Mouse (Mus musculus): Measurements from ENCODE around the gene Phf24. TPM values are rescaled to one million over a fixed set of nuclear protein-coding genes. Genes with fewer than 3 reads are reported as not detected.

Gene Phf24
- polyA plus RNA-seq, 1 experiment from 2014 or later, result 0.50 TPM

DNA sequence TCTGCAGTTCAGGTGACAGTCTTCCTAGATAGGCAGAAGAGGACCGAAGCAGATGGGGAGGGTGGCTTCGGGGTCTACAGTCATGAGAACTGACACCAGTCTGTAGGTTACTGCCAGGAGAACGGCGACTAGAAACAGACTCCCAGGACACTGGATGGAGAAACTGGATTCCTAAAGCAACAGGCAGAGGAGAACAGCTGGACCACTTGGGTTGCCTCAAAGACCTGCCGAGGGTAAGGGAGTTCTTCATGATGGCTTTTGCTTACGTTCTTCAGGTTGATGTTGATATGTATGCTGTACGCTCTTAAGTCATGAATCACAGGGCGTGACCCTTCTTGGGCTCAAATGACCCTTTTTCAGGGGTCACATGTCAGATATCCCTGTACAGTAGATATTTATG, 6.0 kb downstream of the Phf24 start:
- H3K27me3 ChIP-seq (ENCODE audit: control insufficient read depth, insufficient read depth, low read depth, low read length), result peaks cover 16% of the 10 kb centered on the region
- WGBS, result 81% methylated on average over 8 of the region's 8 CpGs
- no peak for ATAC-seq (ENCODE audit: low read depth)

DNA sequence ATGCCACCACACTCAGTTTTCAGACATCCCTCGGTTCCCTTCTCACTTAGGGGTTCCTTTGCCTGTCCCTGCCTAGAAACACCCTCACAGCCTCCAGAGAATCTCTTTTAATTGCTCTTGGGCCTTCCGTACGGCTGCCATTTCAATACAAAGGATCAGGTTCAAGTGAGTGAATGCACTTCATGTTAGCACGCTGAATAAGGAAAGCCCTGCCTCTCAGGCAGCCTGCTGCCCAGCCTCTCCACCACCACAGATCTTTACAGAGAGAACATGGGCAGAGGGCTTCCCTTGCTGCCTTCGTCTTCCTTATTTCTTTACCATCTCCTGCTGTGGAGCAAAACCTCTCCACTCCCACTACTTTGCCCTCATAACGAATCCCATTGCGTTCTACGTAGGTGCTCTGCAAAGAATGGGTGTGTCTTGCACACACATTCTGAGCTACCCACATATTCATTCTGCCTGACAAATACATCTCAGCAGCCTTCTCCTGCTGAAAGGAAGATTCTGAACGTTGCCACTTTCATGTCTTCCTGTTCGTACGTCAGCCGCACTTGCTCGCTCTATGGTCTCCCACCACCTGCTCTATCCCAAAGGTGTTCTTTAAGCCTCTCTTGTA, 7.7 kb downstream of the Phf24 start:
- Histone ChIP-seq H3K36me3 (ENCODE audit: control insufficient read depth, insufficient read depth, low read length) (no peaks in the 10 kb centered on the region), H3K27me3 (ENCODE audit: control insufficient read depth, insufficient read depth, low read depth, low read length) (no peaks in the 10 kb centered on the region; the same call in 1 of the 2 replicates), H3K9me3 (ENCODE audit: control insufficient read depth, low read length) (no peaks in the 10 kb centered on the region), H3K4me2 (ENCODE audit: low read depth, low read length) (no peak overlapping the region), H3K27ac (ENCODE audit: low read length) (no peak overlapping the region), H3K9ac (ENCODE audit: low read length) (no peak overlapping the region), H3K4me3 (ENCODE audit: low read length) (no peak overlapping the region), H3K4me1 (replicated peaks; ENCODE audit: control insufficient read depth, insufficient read depth, low read length) (no peaks in the 10 kb centered on the region)
- WGBS, result 73% methylated on average over 13 of the region's 13 CpGs
- no peak for ATAC-seq (ENCODE audit: low read depth)

More for the DNA sequence above, 6.0 kb downstream of the Phf24 start:
- Histone ChIP-seq H3K4me2 (ENCODE audit: low read depth, low read length) (no peak overlapping the region), H3K27ac (ENCODE audit: low read length) (no peak overlapping the region), H3K4me1 (replicated peaks; ENCODE audit: control insufficient read depth, insufficient read depth, low read length) (no peaks in the 10 kb centered on the region), H3K4me3 (ENCODE audit: low read length) (no peak overlapping the region), H3K9ac (ENCODE audit: low read length) (no peak overlapping the region), H3K36me3 (ENCODE audit: control insufficient read depth, insufficient read depth, low read length) (no peaks in the 10 kb centered on the region), H3K9me3 (ENCODE audit: control insufficient read depth, low read length) (no peaks in the 10 kb centered on the region)

DNA sequence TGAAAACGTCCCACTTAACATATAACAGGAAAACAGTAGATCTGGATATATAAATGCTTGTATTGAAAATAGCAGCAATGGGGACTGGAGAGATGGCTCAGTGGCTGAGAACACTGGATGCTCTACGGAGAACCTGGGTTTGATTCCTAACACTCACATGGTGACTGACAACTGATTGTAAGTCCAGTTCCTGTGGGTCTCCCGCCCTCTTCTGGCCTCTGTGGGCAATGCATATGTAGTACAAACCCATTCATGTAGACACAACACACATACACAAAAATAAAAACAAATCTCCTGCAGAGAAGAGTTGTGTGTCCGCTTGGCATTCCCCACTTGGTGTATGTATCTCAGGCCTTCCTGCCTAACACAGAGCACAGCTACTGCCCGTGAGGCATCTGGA, 11.7 kb downstream of the Phf24 start:
- ATAC-seq (ENCODE audit: low read depth), result no peak
- Histone ChIP-seq H3K4me1 (replicated peaks; ENCODE audit: control insufficient read depth, insufficient read depth, low read length) (no peaks in the 10 kb centered on the region), H3K27me3 (ENCODE audit: control insufficient read depth, insufficient read depth, low read depth, low read length) (no peaks in the 10 kb centered on the region; the same call in 1 of the 2 replicates), H3K36me3 (ENCODE audit: control insufficient read depth, insufficient read depth, low read length) (no peaks in the 10 kb centered on the region), H3K9ac (ENCODE audit: low read length) (no peak overlapping the region), H3K4me2 (ENCODE audit: low read depth, low read length) (no peak overlapping the region), H3K27ac (ENCODE audit: low read length) (no peak overlapping the region), H3K9me3 (ENCODE audit: control insufficient read depth, low read length) (no peaks in the 10 kb centered on the region), H3K4me3 (ENCODE audit: low read length) (no peak overlapping the region)
- WGBS, result 77% methylated on average over 5 of the region's 5 CpGs

DNA sequence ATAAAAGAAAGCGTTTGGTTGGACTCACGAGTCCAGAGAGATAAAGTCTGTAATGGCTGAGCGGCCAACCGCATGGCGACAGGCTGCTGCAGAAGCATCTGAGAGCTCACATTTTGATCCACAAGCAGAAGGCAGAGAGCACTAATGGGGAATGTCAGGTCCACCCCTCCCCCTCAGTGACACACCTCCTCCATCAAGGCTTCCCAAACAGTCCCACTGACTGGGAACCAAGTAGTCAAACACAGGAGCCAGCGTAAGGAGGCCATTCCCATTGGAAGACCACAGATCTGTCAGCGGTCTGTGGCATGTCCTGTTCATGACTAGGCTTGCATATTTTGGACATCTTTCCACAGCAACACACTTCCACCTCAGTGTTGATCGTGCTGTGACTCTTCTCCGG, 12.5 kb downstream of the Phf24 start:
- H3K9me3 ChIP-seq (ENCODE audit: control insufficient read depth, low read length), result no peaks in the 10 kb centered on the region

DNA sequence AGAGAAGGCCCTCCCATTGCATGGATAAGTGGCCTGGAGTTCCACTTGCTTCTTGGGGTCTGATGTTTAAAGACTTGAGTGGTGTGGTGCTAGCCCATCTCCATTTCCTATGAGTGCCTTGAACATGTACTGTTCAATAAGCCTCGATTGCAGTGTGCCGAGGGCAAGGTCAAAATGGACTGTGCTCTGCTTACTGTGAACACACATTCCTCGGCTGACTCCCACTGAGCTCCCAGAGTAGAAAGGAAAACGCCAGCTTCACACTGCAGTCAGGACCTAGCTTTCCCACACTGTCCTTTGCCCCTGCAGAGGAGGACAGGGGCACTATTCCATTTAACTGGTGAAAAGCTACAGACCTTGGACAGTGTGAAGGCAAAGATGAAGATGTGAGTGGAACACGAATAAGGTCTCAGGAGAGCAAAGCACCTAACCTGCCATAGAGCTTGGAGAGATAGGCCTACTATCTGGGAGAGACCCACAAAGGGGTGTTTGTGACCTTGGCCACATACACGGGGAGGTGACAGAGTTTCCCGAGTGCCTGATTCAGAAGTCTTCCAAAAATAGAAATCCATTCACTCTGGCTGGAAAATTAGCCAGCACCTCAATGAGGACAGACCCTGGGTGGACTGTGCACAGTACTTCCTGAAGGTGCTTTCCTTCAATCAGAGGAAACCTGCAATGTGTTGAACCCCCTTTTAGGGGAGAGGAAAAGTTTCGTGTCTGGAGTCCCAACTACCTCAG, 15.9 kb downstream of the Phf24 start:
- Histone ChIP-seq H3K4me3 (ENCODE audit: low read length) (no peak overlapping the region), H3K9ac (ENCODE audit: low read length) (no peak overlapping the region), H3K4me1 (replicated peaks; ENCODE audit: control insufficient read depth, insufficient read depth, low read length) (no peaks in the 10 kb centered on the region), H3K4me2 (ENCODE audit: low read depth, low read length) (no peak overlapping the region), H3K27ac (ENCODE audit: low read length) (no peak overlapping the region), H3K9me3 (ENCODE audit: control insufficient read depth, low read length) (no peaks in the 10 kb centered on the region), H3K27me3 (ENCODE audit: control insufficient read depth, insufficient read depth, low read depth, low read length) (peaks cover 4% of the 10 kb centered on the region; the same call in 1 of the 2 replicates), H3K36me3 (ENCODE audit: control insufficient read depth, insufficient read depth, low read length) (no peaks in the 10 kb centered on the region)
- WGBS, result 55% methylated on average over 8 of the region's 8 CpGs
- ATAC-seq (ENCODE audit: low read depth), result no peak

More for the DNA sequence above, 12.5 kb downstream of the Phf24 start:
- ATAC-seq (ENCODE audit: low read depth), result no peak
- Histone ChIP-seq H3K27me3 (ENCODE audit: control insufficient read depth, insufficient read depth, low read depth, low read length) (no peaks in the 10 kb centered on the region; the same call in 1 of the 2 replicates), H3K4me2 (ENCODE audit: low read depth, low read length) (no peak overlapping the region), H3K4me3 (ENCODE audit: low read length) (no peak overlapping the region), H3K27ac (ENCODE audit: low read length) (no peak overlapping the region), H3K4me1 (replicated peaks; ENCODE audit: control insufficient read depth, insufficient read depth, low read length) (no peaks in the 10 kb centered on the region), H3K9ac (ENCODE audit: low read length) (no peak overlapping the region), H3K36me3 (ENCODE audit: control insufficient read depth, insufficient read depth, low read length) (no peaks in the 10 kb centered on the region)
- 82% methylated on average over 9 of the region's 9 CpGs for WGBS

DNA sequence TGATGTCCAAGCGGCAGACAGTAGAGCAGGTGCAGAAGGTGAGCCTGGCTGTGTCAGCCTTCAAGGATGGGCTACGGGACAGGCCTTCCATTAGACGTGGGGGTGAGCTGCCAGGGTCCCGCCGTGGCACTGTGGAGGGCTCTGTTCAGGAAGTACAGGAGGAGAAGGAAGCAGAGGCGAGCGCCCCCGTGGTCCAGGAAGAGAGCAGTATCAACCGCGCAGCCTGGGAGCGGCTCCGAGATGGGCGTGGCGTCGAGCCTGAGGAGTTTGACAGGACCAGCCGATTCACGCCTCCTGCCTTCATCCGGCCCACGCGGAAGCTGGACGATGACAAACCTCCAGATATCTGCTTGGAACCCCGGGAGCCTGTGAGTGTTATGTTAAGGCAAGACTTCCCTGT, 17.2 kb downstream of the Phf24 start:
- Histone ChIP-seq H3K4me3 (ENCODE audit: low read length) (peak overlapping the region; percentile 17), H3K36me3 (ENCODE audit: control insufficient read depth, insufficient read depth, low read length) (no peaks in the 10 kb centered on the region), H3K9me3 (ENCODE audit: control insufficient read depth, low read length) (no peaks in the 10 kb centered on the region), H3K4me1 (replicated peaks; ENCODE audit: control insufficient read depth, insufficient read depth, low read length) (no peaks in the 10 kb centered on the region), H3K9ac (ENCODE audit: low read length) (no peak overlapping the region), H3K27me3 (ENCODE audit: control insufficient read depth, insufficient read depth, low read depth, low read length) (peaks cover 7% of the 10 kb centered on the region; the same call in 1 of the 2 replicates), H3K27ac (ENCODE audit: low read length) (no peak overlapping the region), H3K4me2 (ENCODE audit: low read depth, low read length) (peak overlapping the region; percentile 42)
- ATAC-seq (ENCODE audit: low read depth), result peak; percentile 77
- WGBS, result 7% methylated on average over 22 of the region's 22 CpGs

DNA sequence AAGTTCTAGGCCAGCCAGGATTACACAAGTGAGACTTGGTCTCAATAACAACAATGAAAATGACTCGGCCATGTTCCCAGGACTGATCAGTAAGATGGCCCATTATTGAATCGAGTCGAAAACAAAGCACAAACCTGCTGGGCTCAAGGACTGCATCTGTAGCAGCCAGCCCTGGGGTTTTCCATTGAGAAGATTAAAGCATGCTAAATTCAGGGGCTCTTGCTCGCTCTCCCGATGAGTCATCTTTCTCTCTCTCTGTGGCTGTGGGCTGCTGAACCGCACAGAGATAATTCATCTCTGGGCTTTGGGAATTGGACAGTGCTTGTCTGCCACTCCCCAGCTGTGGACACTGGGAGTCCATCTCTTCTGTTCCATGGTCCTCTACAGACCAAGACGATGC, 24.9 kb downstream of the Phf24 start:
- Histone ChIP-seq H3K27me3 (ENCODE audit: control insufficient read depth, insufficient read depth, low read depth, low read length) (peaks cover 3% of the 10 kb centered on the region; the same call in 1 of the 2 replicates), H3K27ac (ENCODE audit: low read length) (no peak overlapping the region), H3K9me3 (ENCODE audit: control insufficient read depth, low read length) (no peaks in the 10 kb centered on the region), H3K4me2 (ENCODE audit: low read depth, low read length) (no peak overlapping the region), H3K4me3 (ENCODE audit: low read length) (no peak overlapping the region), H3K4me1 (replicated peaks; ENCODE audit: control insufficient read depth, insufficient read depth, low read length) (0 out of 2 replicates have a peak, but pooled peaks cover 3% of the 10 kb centered on the region), H3K36me3 (ENCODE audit: control insufficient read depth, insufficient read depth, low read length) (no peaks in the 10 kb centered on the region), H3K9ac (ENCODE audit: low read length) (no peak overlapping the region)
- WGBS, result 80% methylated on average over 7 of the region's 7 CpGs
- ATAC-seq (ENCODE audit: low read depth), result no peak

DNA sequence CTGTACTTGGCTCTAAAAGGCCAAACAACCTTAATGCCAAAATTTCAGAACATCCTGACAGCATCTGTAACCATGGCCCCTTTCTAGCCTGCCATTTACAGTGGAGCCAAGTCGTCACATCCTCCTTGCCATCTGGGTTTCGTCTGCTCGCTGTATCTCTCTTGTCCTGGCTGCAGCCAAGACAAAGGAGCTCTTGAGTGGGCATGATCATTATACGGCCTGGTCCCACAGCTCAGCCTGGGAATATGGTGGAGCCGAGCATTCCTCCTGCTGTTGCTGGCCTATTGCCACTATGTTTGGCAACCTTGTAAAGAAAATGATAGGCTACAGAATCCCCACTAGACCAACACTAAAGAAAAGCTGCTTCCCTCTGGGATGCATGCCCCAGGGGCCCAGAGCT, 26.9 kb downstream of the Phf24 start:
- ATAC-seq (ENCODE audit: low read depth), result peak; percentile 40; the same call in 1 of the 2 replicates
- no peaks in the 10 kb centered on the region for H3K9me3 ChIP-seq (ENCODE audit: control insufficient read depth, low read length)
- H3K9ac ChIP-seq (ENCODE audit: low read length), result no peak overlapping the region
- no peak overlapping the region for H3K4me2 ChIP-seq (ENCODE audit: low read depth, low read length)
- peaks cover 7% of the 10 kb centered on the region; the same call in 1 of the 2 replicates for H3K27me3 ChIP-seq (ENCODE audit: control insufficient read depth, insufficient read depth, low read depth, low read length)
- WGBS, result 52% methylated on average over 5 of the region's 5 CpGs
- H3K27ac ChIP-seq (ENCODE audit: low read length), result no peak overlapping the region
- 0 out of 2 replicates have a peak, but pooled peaks cover 3% of the 10 kb centered on the region for H3K4me1 ChIP-seq (replicated peaks; ENCODE audit: control insufficient read depth, insufficient read depth, low read length)
- H3K4me3 ChIP-seq (ENCODE audit: low read length), result no peak overlapping the region
- no peaks in the 10 kb centered on the region for H3K36me3 ChIP-seq (ENCODE audit: control insufficient read depth, insufficient read depth, low read length)

DNA sequence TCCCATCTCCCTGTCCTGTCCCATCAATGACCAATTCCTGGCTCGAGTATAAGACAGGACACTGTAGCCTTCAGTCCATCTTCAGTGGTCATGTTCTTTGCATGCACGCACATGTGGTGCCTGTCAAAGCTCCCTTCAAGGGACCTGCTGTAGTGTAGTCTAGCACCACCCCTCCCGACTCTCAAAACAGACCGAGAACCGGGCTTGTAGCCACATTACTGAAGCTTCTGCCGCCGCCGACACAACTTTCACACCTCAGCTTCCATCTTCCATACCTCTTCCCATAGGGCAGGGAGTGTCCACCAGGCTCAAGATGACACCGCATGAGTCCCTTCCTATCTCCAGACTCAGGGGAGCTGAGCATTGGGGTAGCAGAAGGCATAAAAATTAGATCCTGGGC, 27.7 kb downstream of the Phf24 start:
- no peak overlapping the region for H3K9ac ChIP-seq (ENCODE audit: low read length)
- peaks cover 5% of the 10 kb centered on the region; the same call in 1 of the 2 replicates for H3K4me1 ChIP-seq (replicated peaks; ENCODE audit: control insufficient read depth, insufficient read depth, low read length)

More for the DNA sequence above, 27.7 kb downstream of the Phf24 start:
- no peak overlapping the region for H3K4me3 ChIP-seq (ENCODE audit: low read length)
- no peak overlapping the region for H3K4me2 ChIP-seq (ENCODE audit: low read depth, low read length)
- H3K27me3 ChIP-seq (ENCODE audit: control insufficient read depth, insufficient read depth, low read depth, low read length), result peaks cover 7% of the 10 kb centered on the region; the same call in 1 of the 2 replicates
- no peak overlapping the region for H3K27ac ChIP-seq (ENCODE audit: low read length)
- no peaks in the 10 kb centered on the region for H3K9me3 ChIP-seq (ENCODE audit: control insufficient read depth, low read length)
- ATAC-seq (ENCODE audit: low read depth), result no peak
- no peaks in the 10 kb centered on the region for H3K36me3 ChIP-seq (ENCODE audit: control insufficient read depth, insufficient read depth, low read length)
- 81% methylated on average over 9 of the region's 9 CpGs for WGBS

All from lung, embryonic 16.5 days (tissue).